Mouse (Mus musculus): ENCODE results near the gene Dnajb14. TPM values are rescaled to one million over a fixed set of nuclear protein-coding genes. Genes with fewer than 3 reads are reported as not detected.

Dnajb14 gene
- polyA plus RNA-seq, 1 experiment: 1.8 TPM

- H3K79me2 ChIP-seq (ENCODE audit: control insufficient read depth, insufficient read depth): peaks cover 29% of the 10 kb centered on the region
- peaks cover 17% of the 10 kb centered on the region for H3K36me3 ChIP-seq (ENCODE audit: control insufficient read depth, insufficient read depth)
- peaks cover 11% of the 10 kb centered on the region for H3K79me3 ChIP-seq (ENCODE audit: low read depth)
- peak overlapping the region; percentile 92 for H3ac ChIP-seq (ENCODE audit: control insufficient read depth, insufficient read length, low read depth)
- H3K4me3 ChIP-seq (ENCODE audit: insufficient read depth, poor library complexity, severe bottlenecking): peak overlapping the region; percentile 44
- TF ChIP-seq FOSL1 (IDR thresholded peaks at IDR 0.05; ENCODE audit: insufficient read depth, low read length, poor library complexity, severe bottlenecking): no peak
- TF ChIP-seq CTCF (IDR thresholded peaks at IDR 0.05; ENCODE audit: control insufficient read depth, insufficient read depth, insufficient read length): no peak
- TF ChIP-seq MYOD1 (IDR thresholded peaks at IDR 0.05; ENCODE audit: control insufficient read depth, insufficient read length, low read depth): no peak
- no peak for TF ChIP-seq MYOG (IDR thresholded peaks at IDR 0.05; ENCODE audit: control insufficient read depth, extremely low read depth, insufficient read length)
- no peak for TF ChIP-seq MAX (IDR thresholded peaks at IDR 0.05)
- TF ChIP-seq USF1 (IDR thresholded peaks at IDR 0.05; ENCODE audit: low read depth): no peak
- TF ChIP-seq CEBPB (IDR thresholded peaks at IDR 0.05; ENCODE audit: low read depth): no peak
- H3K27me3 ChIP-seq (ENCODE audit: control insufficient read depth, insufficient read depth, insufficient read length): no peaks in the 10 kb centered on the region
These were observed 829 bp downstream of the Dnajb14 start for GRCm38 (mm10) chr3:137868094-137868913.

GRCm38 (mm10) chr3:137869395-137869794, 1.9 kb downstream of the Dnajb14 start:
- peaks cover 29% of the 10 kb centered on the region for H3K79me2 ChIP-seq (ENCODE audit: control insufficient read depth, insufficient read depth)
- no peak overlapping the region for H3ac ChIP-seq (ENCODE audit: control insufficient read depth, insufficient read length, low read depth)
- H3K79me3 ChIP-seq (ENCODE audit: low read depth): peaks cover 11% of the 10 kb centered on the region
- no peak for TF ChIP-seq MYOD1 (IDR thresholded peaks at IDR 0.05; ENCODE audit: control insufficient read depth, insufficient read length, low read depth)
- TF ChIP-seq CTCF (IDR thresholded peaks at IDR 0.05; ENCODE audit: control insufficient read depth, insufficient read depth, insufficient read length): no peak
- no peak for TF ChIP-seq FOSL1 (IDR thresholded peaks at IDR 0.05; ENCODE audit: insufficient read depth, low read length, poor library complexity, severe bottlenecking)
- no peak for TF ChIP-seq USF1 (IDR thresholded peaks at IDR 0.05; ENCODE audit: low read depth)
- TF ChIP-seq CEBPB (IDR thresholded peaks at IDR 0.05; ENCODE audit: low read depth): no peak
- no peak for TF ChIP-seq MAX (IDR thresholded peaks at IDR 0.05)
- TF ChIP-seq MYOG (IDR thresholded peaks at IDR 0.05; ENCODE audit: control insufficient read depth, extremely low read depth, insufficient read length): no peak
- peaks cover 20% of the 10 kb centered on the region for H3K36me3 ChIP-seq (ENCODE audit: control insufficient read depth, insufficient read depth)
- no peaks in the 10 kb centered on the region for H3K27me3 ChIP-seq (ENCODE audit: control insufficient read depth, insufficient read depth, insufficient read length)
- H3K4me3 ChIP-seq (ENCODE audit: insufficient read depth, poor library complexity, severe bottlenecking): no peak overlapping the region

- H3ac ChIP-seq (ENCODE audit: control insufficient read depth, insufficient read length, low read depth): no peak overlapping the region
- H3K27me3 ChIP-seq (ENCODE audit: control insufficient read depth, insufficient read depth, insufficient read length): no peaks in the 10 kb centered on the region
- no peaks in the 10 kb centered on the region for H3K79me2 ChIP-seq (ENCODE audit: control insufficient read depth, insufficient read depth)
- TF ChIP-seq FOSL1 (IDR thresholded peaks at IDR 0.05; ENCODE audit: insufficient read depth, low read length, poor library complexity, severe bottlenecking) (no peak), CEBPB (IDR thresholded peaks at IDR 0.05; ENCODE audit: low read depth) (no peak), MYOG (IDR thresholded peaks at IDR 0.05; ENCODE audit: control insufficient read depth, extremely low read depth, insufficient read length) (no peak), MAX (IDR thresholded peaks at IDR 0.05) (no peak)
- no peaks in the 10 kb centered on the region for H3K79me3 ChIP-seq (ENCODE audit: low read depth)
- H3K4me3 ChIP-seq (ENCODE audit: insufficient read depth, poor library complexity, severe bottlenecking): no peak overlapping the region
- H3K36me3 ChIP-seq (ENCODE audit: control insufficient read depth, insufficient read depth): no peaks in the 10 kb centered on the region
These were observed 11.8 kb downstream of the Dnajb14 start for GRCm38 (mm10) chr3:137879313-137879712.

GRCm38 (mm10) chr3:137880109-137880748, 12.8 kb downstream of the Dnajb14 start:
- Histone ChIP-seq H3K4me3 (ENCODE audit: insufficient read depth, poor library complexity, severe bottlenecking) (no peak overlapping the region), H3ac (ENCODE audit: control insufficient read depth, insufficient read length, low read depth) (no peak overlapping the region), H3K79me3 (ENCODE audit: low read depth) (no peaks in the 10 kb centered on the region), H3K36me3 (ENCODE audit: control insufficient read depth, insufficient read depth) (no peaks in the 10 kb centered on the region), H3K79me2 (ENCODE audit: control insufficient read depth, insufficient read depth) (no peaks in the 10 kb centered on the region), H3K27me3 (ENCODE audit: control insufficient read depth, insufficient read depth, insufficient read length) (no peaks in the 10 kb centered on the region)
- TF ChIP-seq MYOD1 (IDR thresholded peaks at IDR 0.05; ENCODE audit: control insufficient read depth, insufficient read length, low read depth) (no peak), FOSL1 (IDR thresholded peaks at IDR 0.05; ENCODE audit: insufficient read depth, low read length, poor library complexity, severe bottlenecking) (no peak), USF1 (IDR thresholded peaks at IDR 0.05; ENCODE audit: low read depth) (no peak), CTCF (IDR thresholded peaks at IDR 0.05; ENCODE audit: control insufficient read depth, insufficient read depth, insufficient read length) (no peak), MAX (IDR thresholded peaks at IDR 0.05) (no peak), MYOG (IDR thresholded peaks at IDR 0.05; ENCODE audit: control insufficient read depth, extremely low read depth, insufficient read length) (no peak), CEBPB (IDR thresholded peaks at IDR 0.05; ENCODE audit: low read depth) (peak; percentile 50)

GRCm38 (mm10) chr3:137881093-137881492, 13.6 kb downstream of the Dnajb14 start:
- Histone ChIP-seq H3K79me3 (ENCODE audit: low read depth) (no peaks in the 10 kb centered on the region), H3K4me3 (ENCODE audit: insufficient read depth, poor library complexity, severe bottlenecking) (no peak overlapping the region), H3K27me3 (ENCODE audit: control insufficient read depth, insufficient read depth, insufficient read length) (no peaks in the 10 kb centered on the region), H3ac (ENCODE audit: control insufficient read depth, insufficient read length, low read depth) (no peak overlapping the region), H3K79me2 (ENCODE audit: control insufficient read depth, insufficient read depth) (no peaks in the 10 kb centered on the region), H3K36me3 (ENCODE audit: control insufficient read depth, insufficient read depth) (no peaks in the 10 kb centered on the region)
- TF ChIP-seq MYOD1 (IDR thresholded peaks at IDR 0.05; ENCODE audit: control insufficient read depth, insufficient read length, low read depth) (no peak), FOSL1 (IDR thresholded peaks at IDR 0.05; ENCODE audit: insufficient read depth, low read length, poor library complexity, severe bottlenecking) (no peak), USF1 (IDR thresholded peaks at IDR 0.05; ENCODE audit: low read depth) (no peak), CTCF (IDR thresholded peaks at IDR 0.05; ENCODE audit: control insufficient read depth, insufficient read depth, insufficient read length) (no peak), MAX (IDR thresholded peaks at IDR 0.05) (no peak), MYOG (IDR thresholded peaks at IDR 0.05; ENCODE audit: control insufficient read depth, extremely low read depth, insufficient read length) (no peak), CEBPB (IDR thresholded peaks at IDR 0.05; ENCODE audit: low read depth) (no peak)

Measured in C2C12 (cell line).